Mouse (Mus musculus) stomach, postnatal 0 days (tissue): ENCODE measurements around the gene Cd300lf. TPM values are rescaled to one million over a fixed set of nuclear protein-coding genes. Genes with fewer than 3 reads are reported as not detected.

Source experiments
- ATAC-seq: fragments of 200-750 bp; cut with Nextera tagmentation; 2 replicates; pipeline ENCODE4 v1.8.0; 2017; ENCODE audit not compliant: low FRiP score, low TSS enrichment
- DNase-seq: peaks from one replicate; pipeline ENCODE4 v3.0.0-alpha.2; 2016; ENCODE audit warnings: low spot score
- H3K27ac ChIP-seq: fragments of 300-500 bp; sonication (generic); replicated peaks from 2 replicates; pipeline ENCODE4 v1.5.1; 2014; ENCODE audit warnings: mild to moderate bottlenecking, control low read depth
- H3K27me3 ChIP-seq: fragments of 300-500 bp; sonication (generic); 2 replicates; pipeline ENCODE4 v1.6.1; 2014; ENCODE audit warnings: low read length; ENCODE audit not compliant: control insufficient read depth, insufficient read depth
- H3K36me3 ChIP-seq: fragments of 300-500 bp; sonication (generic); 2 replicates; pipeline ENCODE4 v1.6.1; 2014; ENCODE audit warnings: low read length, mixed read lengths; ENCODE audit not compliant: control insufficient read depth, insufficient read depth
- H3K4me1 ChIP-seq: fragments of 300-500 bp; sonication (generic); replicated peaks from 2 replicates; pipeline ENCODE4 v1.6.1; 2014; ENCODE audit warnings: antibody characterized with exemption; ENCODE audit not compliant: control insufficient read depth, insufficient read depth
- H3K4me2 ChIP-seq: fragments of 300-500 bp; sonication (generic); replicated peaks from 2 replicates; pipeline ENCODE4 v1.6.1; 2014; ENCODE audit warnings: low read depth, mild to moderate bottlenecking, control low read depth, moderate library complexity
- H3K4me3 ChIP-seq: fragments of 300-500 bp; sonication (generic); 2 replicates; pipeline ENCODE4 v1.5.1; 2014; ENCODE audit warnings: low read depth, low read length, control low read depth
- H3K9ac ChIP-seq: fragments of 300-500 bp; sonication (generic); 2 replicates; pipeline ENCODE4 v1.6.1; 2014; ENCODE audit warnings: mild to moderate bottlenecking, low read length, control low read depth, mixed read lengths
- H3K9me3 ChIP-seq: fragments of 300-500 bp; sonication (generic); 2 replicates; pipeline ENCODE4 v1.6.1; 2016; ENCODE audit warnings: low read length; ENCODE audit not compliant: control insufficient read depth
- CTCF ChIP-seq: IDR thresholded peaks from 2 replicates; pipeline ENCODE4 v1.5.1; 2016; ENCODE audit warnings: antibody characterized with exemption, low read depth, mild to moderate bottlenecking, moderate library complexity
- EP300 ChIP-seq: optimal IDR thresholded peaks from 2 replicates; pipeline ENCODE3; 2016; ENCODE audit warnings: antibody characterized with exemption
- WGBS: fragments of 180-500 bp; shearing (Covaris S2); extraction: QIAGEN DNeasy Blood & Tissue Kit; methylation state at CpG from one replicate; pipeline ENCODE4 v1.1.7; 2014; 5-methylcytosine and 5-hydroxymethylcytosine counted together
- polyA plus RNA-seq: library from polyadenylated mRNA; unstranded; fragments of >200 nt; fragmentation: Nextera tagmentation; extraction: Ambion mirVana; gene quantifications from 2 replicates; pipeline ENCODE4 v1.2.1, GENCODE M21; 2015

Cd300lf gene
- polyA plus RNA-seq, 1 experiment from 2014 or later = 0.47 TPM

GRCm38 (mm10) chr11:115177559-115178195, 43.9 kb upstream of the Cd300lf start:
- 26% methylated on average over 10 of the region's 10 CpGs for WGBS
- DNase-seq (peak; percentile 65), ATAC-seq (peak; percentile 35; the same call in 1 of the 2 replicates)
- Histone ChIP-seq H3K36me3 (no peaks in the 10 kb centered on the region), H3K9me3 (no peaks in the 10 kb centered on the region), H3K27ac (0 out of 2 replicates have a peak overlapping the region, but pooled peaks have one; percentile 24), H3K4me1 (peaks cover 10% of the 10 kb centered on the region), H3K4me2 (peak overlapping the region; percentile 31; the same call in 1 of the 2 replicates), H3K9ac (no peak overlapping the region), H3K4me3 (no peak overlapping the region), H3K27me3 (no peaks in the 10 kb centered on the region)
- TF ChIP-seq EP300 (no peak), CTCF (no peak)

DNA sequence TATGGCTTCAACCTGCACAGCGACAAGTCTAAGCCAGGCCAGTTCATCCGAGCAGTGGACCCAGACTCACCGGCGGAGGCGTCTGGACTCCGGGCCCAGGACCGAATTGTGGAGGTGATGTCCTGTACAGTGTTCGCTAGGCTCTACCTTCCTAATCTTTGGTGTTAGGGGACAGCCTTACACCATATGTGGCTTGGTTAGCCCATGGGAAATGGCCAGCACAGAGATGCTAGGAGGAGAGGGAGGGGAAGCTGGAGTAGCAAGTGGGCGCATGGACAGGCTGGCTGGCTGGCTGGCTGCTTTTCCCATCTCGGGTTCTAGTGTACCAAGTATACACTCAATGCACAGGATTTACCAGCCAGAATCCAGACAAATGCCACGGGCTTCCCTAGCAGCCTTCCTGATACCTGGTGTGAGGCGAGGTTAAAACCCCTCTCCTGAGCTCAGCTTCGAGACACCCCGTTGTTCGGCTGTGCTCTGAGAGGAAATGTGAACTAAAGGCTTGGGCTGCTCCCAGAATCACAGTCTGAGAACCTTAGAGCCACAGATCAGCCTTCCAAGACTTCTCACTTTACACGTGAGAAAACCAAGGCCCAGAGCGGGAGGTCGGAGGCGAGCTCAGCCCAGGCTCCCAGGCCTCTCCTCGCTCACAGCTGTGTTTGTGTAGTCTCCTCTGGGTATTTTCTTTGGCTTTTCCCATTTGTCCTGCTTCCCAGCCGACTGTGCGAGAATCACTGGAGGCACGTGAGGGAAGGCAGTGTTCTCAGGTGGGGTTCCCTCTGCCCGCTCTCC, 42.8 kb upstream of the Cd300lf start:
- Histone ChIP-seq H3K9ac (no peak overlapping the region), H3K36me3 (no peaks in the 10 kb centered on the region), H3K27me3 (no peaks in the 10 kb centered on the region), H3K4me1 (peaks cover 17% of the 10 kb centered on the region), H3K9me3 (no peaks in the 10 kb centered on the region), H3K4me2 (no peak overlapping the region), H3K4me3 (no peak overlapping the region), H3K27ac (0 out of 2 replicates have a peak overlapping the region, but pooled peaks have one; percentile 2)
- 70% methylated on average over 24 of the region's 24 CpGs for WGBS
- no peak for DNase-seq
- TF ChIP-seq CTCF = no peak
- TF ChIP-seq EP300 = no peak
- ATAC-seq = no peak

GRCm38 (mm10) chr11:115173549-115174339, 40.0 kb upstream of the Cd300lf start:
- H3K9ac ChIP-seq = peak overlapping the region; percentile 35; the same call in 1 of the 2 replicates
- H3K4me3 ChIP-seq = no peak overlapping the region
- no peaks in the 10 kb centered on the region for H3K27me3 ChIP-seq
- H3K4me2 ChIP-seq = peak overlapping the region; percentile 20
- H3K9me3 ChIP-seq = no peaks in the 10 kb centered on the region
- H3K4me1 ChIP-seq = peaks cover 21% of the 10 kb centered on the region
- WGBS = 20% methylated on average over 16 of the region's 16 CpGs
- DNase-seq (peak; percentile 77), ATAC-seq (peak; percentile 59)
- TF ChIP-seq EP300 (no peak), CTCF (0 out of 2 replicates have a peak, but pooled peaks have one; percentile 4)
- H3K27ac ChIP-seq = peak overlapping the region; percentile 80
- H3K36me3 ChIP-seq = no peaks in the 10 kb centered on the region

- Histone ChIP-seq H3K4me3 (no peak overlapping the region), H3K4me1 (peaks cover 19% of the 10 kb centered on the region), H3K36me3 (no peaks in the 10 kb centered on the region), H3K4me2 (peak overlapping the region; percentile 11; the same call in 1 of the 2 replicates), H3K27ac (peak overlapping the region; percentile 80; the same call in 1 of the 2 replicates), H3K9me3 (no peaks in the 10 kb centered on the region), H3K9ac (no peak overlapping the region), H3K27me3 (no peaks in the 10 kb centered on the region)
- peak; percentile 79 for DNase-seq
- TF ChIP-seq CTCF (no peak), EP300 (no peak)
- ATAC-seq = peak; percentile 50
- WGBS = 42% methylated on average over 4 of the region's 4 CpGs
Measured at GRCm38 (mm10) chr11:115172825-115173287, 39.1 kb upstream of the Cd300lf start.

GRCm38 (mm10) chr11:115171125-115171524, 37.3 kb upstream of the Cd300lf start:
- ATAC-seq = peak; percentile 31; the same call in 1 of the 2 replicates

More at GRCm38 (mm10) chr11:115171125-115171524, 37.3 kb upstream of the Cd300lf start:
- no peak for TF ChIP-seq EP300
- TF ChIP-seq CTCF = no peak
- Histone ChIP-seq H3K4me3 (no peak overlapping the region), H3K9ac (no peak overlapping the region), H3K36me3 (no peaks in the 10 kb centered on the region), H3K27ac (peak overlapping the region; percentile 40; the same call in 1 of the 2 replicates), H3K9me3 (no peaks in the 10 kb centered on the region), H3K4me1 (peaks cover 19% of the 10 kb centered on the region), H3K27me3 (no peaks in the 10 kb centered on the region), H3K4me2 (no peak overlapping the region)
- peak; percentile 60 for DNase-seq
- 48% methylated on average over 8 of the region's 8 CpGs for WGBS
